Mouse (Mus musculus) mature B cell (primary cell): ENCODE data around the gene Fam214a.
"Not testable (repeated sequence)": the region's sequence is repeated elsewhere in the genome, so short reads cannot be mapped to it uniquely, and the experiment has no call there.

ENCODE experiments used
- in situ Hi-C: fragments of 300-500 bp; cut with MboI; formaldehyde crosslinking; loops from 2 replicates; pipeline ENCODE4 v1.14.3; 2019

Fam214a gene

DNA sequence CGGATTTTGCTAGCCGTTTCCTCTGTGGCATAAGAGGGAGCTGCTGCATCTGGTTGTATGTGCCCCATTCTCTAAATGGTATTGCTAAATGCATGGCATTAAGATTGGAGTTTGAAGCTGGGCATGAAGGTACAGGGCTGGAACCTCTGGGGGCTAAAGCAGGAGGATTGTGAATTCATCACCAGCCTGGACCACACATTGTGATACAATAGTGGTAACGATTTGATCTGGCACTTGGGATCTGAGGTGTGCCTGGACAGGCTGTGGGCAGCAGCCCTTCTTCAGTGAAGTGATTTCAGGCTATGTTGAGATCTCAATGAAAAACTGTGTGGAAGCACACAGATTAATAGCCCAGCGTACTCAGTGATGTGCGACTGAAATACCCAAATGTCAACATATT, 26.7 kb downstream of the Fam214a start:
- in situ Hi-C loops = no loop called here

DNA sequence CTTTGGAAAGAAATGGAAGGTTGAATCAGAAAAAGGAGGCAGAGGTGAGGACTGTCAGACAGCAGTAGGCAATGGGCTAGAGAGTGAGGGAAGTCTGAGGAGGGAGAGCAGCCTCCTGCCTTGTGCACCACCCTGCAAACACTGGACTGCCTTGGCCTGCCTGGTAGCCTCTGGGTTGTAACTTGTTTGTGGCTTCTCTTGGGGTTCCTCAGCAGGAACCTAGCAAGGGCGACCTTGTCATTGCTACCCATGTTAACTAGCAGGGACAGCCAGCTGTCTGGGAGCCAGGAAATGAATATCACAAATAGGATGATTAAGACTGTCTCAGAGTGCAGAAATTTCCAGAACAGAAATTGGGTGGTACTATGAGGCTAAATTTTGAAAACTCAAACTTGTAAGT, 27.2 kb downstream of the Fam214a start:
- in situ Hi-C loops = no loop called here

- in situ Hi-C loops = no loop called here
These were observed 29.0 kb downstream of the Fam214a start for GRCm38 (mm10) chr9:74981663-74982111.

DNA sequence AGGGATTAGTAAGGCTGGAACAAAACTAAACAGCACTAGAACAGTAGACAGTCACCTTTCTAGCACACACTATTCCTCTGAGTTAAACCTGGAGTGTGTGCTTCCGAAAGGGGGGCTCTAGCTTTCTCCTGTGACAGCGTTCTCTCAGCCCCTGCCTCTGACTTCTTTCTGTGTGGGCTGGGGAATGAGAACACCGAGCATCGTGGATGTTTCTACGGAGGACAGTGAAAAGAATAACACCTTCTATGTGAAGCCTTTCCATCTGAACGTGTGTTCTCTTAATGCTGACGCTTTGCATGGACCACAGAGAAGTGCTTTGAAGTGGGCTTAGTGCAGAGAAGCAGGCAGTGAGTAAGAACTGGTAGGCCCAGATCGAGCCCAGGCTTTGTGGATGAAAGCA, 29.5 kb downstream of the Fam214a start:
- in situ Hi-C loops = no loop called here

- in situ Hi-C loops = not testable (repeated sequence)
These were observed 30.0 kb downstream of the Fam214a start for GRCm38 (mm10) chr9:74982722-74983121.

DNA sequence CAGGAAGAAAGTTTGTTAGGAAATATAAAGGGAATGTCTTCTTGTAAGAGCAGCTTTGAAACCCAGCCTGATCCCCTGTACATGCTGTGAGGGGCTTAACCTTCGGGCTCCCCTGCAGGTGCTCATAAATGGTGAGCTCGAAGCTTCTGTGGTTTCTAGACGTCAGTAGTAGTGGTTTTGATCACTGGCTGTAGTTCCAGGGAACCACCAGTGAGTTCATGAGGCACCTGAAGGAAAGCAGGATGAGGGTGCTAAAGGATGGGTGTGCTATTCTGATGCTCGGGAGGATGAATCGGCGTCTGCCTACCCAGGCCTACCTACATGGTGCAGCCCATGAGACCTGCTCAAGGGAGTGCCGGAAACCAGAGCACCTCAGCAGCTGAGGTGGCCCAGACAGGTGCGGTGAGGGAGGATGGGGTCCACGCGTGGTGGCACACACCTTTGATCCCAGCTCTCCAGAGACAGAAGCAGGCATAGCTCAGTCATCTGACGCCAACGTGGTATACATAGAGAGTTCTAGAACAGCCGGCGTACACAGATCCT, 32.6 kb downstream of the Fam214a start:
- in situ Hi-C loops = loop anchor here (5.0 kb wide), 1 partner anchor 33 kb away; the partner anchor contains the start of gene Fam214a

DNA sequence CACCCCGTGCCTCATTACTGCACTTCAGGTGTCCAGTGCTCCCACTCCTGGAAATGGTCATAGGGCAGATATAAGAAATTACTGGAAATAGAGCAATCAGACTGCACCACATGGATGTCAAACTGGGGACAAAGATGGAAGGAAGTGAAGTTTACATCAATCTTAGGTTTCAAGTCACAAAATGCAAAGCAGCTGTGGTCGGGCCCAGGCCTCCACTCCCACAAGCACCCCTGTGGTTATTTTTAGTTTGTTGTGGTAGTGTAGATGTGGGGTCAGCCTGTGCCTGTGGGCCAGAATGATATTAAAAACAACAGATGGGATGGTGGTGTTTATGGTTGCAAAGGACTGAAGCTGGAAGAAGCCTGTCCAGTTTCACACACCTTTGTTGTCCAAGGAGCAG, 33.1 kb downstream of the Fam214a start:
- in situ Hi-C loops = loop anchor here (5.0 kb wide), 1 partner anchor 33 kb away; the partner anchor contains the start of gene Fam214a

GRCm38 (mm10) chr9:74988893-74989460, 36.3 kb downstream of the Fam214a start:
- in situ Hi-C loops = loop anchor here (5.0 kb wide), 1 partner anchor 37 kb away; the partner anchor contains the start of gene Fam214a

DNA sequence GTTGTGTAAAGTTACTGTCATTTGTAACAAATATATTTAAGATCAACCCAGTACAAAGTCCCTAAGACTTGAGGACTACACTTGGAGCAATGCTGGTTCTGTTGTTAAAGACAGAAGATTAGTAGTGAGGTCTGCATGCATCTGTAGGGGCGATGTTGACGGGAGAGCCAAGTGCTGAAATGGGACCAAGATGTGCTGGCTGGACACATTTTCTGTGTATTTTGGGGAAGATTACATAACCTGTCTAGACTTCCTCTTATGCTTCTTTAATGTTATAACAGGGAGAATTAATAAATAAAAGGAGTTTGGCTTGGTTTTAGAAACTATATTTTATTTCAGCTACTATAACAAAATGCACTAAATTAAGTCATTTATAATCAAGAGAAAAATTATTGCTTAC, 37.3 kb downstream of the Fam214a start:
- in situ Hi-C loops = loop anchor here (5.0 kb wide), 1 partner anchor 38 kb away; the partner anchor contains the start of gene Fam214a

DNA sequence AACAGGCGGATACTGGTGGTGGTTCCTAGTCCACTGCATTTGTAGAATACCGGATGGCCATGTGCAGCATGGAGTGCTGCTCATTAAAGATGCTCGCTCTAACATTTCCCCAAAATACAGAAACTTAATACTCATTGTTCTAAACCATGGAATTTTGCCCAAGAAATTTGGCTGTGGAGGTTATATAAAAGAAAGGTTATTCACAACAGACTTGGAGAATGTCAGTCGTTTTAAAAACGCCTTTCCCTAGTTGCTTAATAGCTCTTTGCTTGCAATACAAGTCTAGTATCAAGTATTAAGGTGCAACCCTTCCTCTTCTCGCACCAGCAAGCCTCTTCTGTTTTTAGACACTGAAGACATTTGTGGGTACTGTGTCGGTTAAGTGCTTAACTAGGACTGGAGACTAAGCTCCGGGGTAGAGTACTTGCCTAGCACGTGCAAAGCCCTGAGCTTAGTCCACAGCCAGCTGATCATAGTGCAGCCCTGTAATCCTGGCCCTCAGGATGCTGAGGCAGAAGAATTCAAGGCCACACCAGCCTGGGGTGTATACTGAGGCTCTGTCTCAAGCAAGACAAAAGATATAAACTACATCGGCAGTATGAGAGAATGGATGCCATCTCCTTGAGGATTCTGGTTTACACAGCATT, 42.0 kb downstream of the Fam214a start:
- in situ Hi-C loops = no loop called here

DNA sequence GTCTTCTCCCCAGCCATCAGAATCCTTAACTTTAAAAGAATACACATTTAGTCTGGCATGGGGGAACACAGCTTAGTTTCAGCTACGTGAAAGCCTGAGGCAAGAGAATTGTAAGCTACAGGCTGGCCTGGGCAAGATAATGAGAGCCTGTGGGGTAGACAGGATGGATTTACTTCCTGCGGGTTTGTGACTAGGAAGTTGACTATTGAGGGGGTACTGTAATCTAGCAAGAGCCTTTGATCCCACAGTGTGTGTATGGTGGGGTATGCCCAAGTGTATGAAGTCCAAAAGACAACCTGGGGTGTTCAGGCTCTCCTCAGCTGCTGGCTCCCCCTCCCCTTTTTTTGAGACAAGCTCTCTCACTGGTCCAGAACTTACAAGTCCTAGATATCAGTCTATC, 43.7 kb downstream of the Fam214a start:
- in situ Hi-C loops = no loop called here

DNA sequence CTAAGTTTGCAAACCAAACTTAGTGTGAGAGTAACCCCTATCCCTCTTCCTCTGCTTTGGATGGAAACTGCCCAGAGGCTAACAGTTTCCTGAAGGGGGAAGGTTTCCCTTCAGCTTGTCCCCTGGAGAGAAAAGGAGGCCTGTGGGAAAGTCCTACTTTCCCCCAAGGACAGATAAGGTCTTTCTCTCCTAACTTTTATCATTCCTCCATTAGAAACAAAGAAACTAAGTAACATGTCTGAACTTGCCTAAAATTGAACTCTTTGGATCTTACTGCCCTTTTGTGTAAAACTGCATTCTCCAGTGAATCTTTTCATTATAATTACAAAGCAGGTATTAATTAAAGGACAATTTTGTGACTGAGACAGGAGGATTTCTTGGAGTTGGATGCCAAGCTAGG, 45.3 kb downstream of the Fam214a start:
- in situ Hi-C loops = no loop called here

DNA sequence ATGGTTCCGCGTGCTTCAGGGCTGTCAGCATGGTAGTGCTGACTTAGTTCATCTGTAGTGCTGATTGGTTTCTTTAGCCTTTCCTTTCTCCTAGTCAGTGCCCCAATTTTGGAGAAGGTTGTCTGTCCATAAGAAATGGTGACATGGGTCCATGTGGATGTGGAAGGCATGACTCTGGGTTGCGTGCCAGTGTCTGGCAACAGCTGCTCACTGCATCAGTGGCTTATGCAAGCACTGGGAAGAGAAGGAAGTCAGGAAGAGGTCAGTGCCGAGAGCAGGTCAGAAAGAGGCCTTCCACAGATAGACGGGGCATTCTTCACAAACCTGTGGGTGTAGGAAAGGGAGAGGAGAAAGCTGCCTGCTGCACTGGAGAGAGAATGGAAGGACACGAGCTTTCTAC, 48.3 kb downstream of the Fam214a start:
- in situ Hi-C loops = loop anchor here (25.0 kb wide), 1 partner anchor 89 kb away; no protein-coding TSS in a partner anchor

- in situ Hi-C loops = loop anchor here (25.0 kb wide), 1 partner anchor 89 kb away; no protein-coding TSS in a partner anchor
These were observed 49.0 kb downstream of the Fam214a start for GRCm38 (mm10) chr9:75001611-75002204.

- in situ Hi-C loops = loop anchor here (25.0 kb wide), 1 partner anchor 90 kb away; no protein-coding TSS in a partner anchor
These were observed 49.6 kb downstream of the Fam214a start for GRCm38 (mm10) chr9:75002262-75002661.

DNA sequence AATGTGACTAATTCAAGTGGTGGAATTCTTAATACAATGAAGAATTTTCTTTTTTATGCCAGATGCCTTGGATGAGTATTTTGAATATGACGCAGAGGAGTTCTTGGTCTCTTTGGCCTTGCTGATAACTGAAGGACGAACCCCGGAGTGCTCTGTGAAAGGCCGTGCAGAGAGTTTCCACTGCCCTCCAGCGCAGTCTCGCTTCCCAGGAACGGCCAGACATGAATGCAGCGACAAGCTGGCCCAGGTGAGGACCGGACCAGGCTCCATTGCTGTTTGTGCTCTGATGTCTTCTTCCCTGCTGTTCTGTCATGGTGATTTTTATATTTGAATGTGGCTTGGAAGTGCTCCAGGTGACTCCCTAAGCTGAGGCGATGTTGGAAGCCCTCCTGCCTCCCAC, 51.5 kb downstream of the Fam214a start:
- in situ Hi-C loops = loop anchor here (25.0 kb wide), 1 partner anchor 92 kb away; no protein-coding TSS in a partner anchor

DNA sequence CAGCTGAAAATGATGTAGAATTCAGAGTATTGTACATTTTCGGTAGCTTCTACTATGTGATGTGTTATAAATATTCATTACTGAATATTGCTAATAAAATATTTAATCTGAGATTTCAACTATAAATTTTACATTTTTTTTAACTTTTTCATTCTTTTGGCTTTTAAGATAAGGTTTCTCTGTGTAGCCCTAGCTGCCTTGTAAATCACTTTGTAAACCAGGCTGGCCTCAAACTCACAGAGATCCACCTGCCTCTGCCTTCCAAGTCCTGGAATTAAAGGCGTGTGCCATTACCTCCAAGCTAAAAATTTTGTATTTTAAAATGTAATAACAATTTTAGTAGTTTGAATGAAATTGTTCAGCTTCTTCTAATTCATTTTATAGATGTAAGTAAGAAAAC, 63.9 kb downstream of the Fam214a start:
- in situ Hi-C loops = loop anchor here (25.0 kb wide), 1 partner anchor 104 kb away; no protein-coding TSS in a partner anchor

- in situ Hi-C loops = loop anchor here (25.0 kb wide), 1 partner anchor 107 kb away; no protein-coding TSS in a partner anchor
These were observed 66.5 kb downstream of the Fam214a start for GRCm38 (mm10) chr9:75019181-75019580.

GRCm38 (mm10) chr9:75019592-75019991, 66.9 kb downstream of the Fam214a start:
- in situ Hi-C loops = loop anchor here (25.0 kb wide), 1 partner anchor 107 kb away; no protein-coding TSS in a partner anchor

DNA sequence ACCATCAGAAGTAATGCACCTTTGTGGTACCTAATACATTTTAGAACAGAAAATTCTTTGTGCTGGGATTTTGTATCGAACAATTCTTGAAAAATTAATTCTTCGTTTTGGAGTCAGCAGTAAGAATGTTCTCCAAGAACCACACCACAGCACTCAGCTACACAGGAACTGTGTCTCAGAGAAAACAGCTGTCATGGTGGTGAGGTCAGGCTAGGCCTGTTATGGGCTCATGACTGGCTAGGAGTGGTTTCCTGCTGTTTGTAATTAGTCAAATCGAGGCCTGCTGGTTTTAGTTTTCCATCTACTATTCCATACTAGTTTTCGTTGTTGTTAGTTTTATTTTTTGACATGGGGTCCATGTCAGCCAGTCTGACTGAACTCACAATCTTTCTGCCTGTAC, 67.9 kb downstream of the Fam214a start:
- in situ Hi-C loops = loop anchor here (25.0 kb wide), 1 partner anchor 108 kb away; no protein-coding TSS in a partner anchor

- in situ Hi-C loops = loop anchor here (25.0 kb wide), 1 partner anchor 110 kb away; no protein-coding TSS in a partner anchor
These were observed 69.9 kb downstream of the Fam214a start for GRCm38 (mm10) chr9:75022546-75022945.
